Mouse (Mus musculus): Measurements from ENCODE around the gene Olig1. TPM values are rescaled to one million over a fixed set of nuclear protein-coding genes. Genes with fewer than 3 reads are reported as not detected.

The Olig1 gene
- polyA plus RNA-seq, 1 experiment from 2014 or later, result 79.2 TPM

DNA sequence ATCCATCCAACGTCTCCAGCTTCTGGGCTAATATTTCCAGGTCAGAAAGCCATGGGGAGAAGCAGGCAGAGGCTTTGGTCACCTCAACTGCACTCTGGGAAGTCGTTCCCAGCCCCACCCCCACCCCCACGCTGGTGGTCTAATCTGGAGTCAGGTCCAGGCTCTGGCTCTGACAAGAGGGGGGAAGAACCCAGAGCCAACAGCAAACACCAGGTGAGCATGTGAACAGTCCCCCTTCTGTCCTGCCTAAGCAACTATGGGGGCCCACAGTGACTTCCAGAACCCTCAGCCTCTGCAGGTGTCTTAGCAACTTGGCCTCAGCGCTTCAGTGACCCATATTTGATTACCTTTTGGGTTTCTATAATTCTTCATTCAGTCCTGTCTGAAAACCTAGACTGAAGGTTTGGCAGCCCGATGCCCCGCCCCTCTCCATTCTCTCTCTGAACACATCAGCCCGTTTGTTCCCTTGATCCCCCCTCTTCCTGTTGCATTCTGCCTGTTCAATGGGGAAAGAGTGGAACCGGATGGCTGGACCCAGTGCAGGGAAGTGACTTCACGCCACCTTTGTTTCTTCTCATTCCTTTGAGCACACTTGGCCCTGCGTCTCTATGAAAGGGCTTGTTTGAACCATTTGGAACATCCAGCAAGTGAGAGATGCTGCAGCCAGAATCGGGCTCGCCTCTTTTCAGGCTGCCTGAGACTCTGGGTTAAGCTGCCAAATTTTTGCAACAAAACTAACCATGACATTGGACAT lies 6.9 kb upstream of the Olig1 start:
- Histone ChIP-seq H3K36me3 (replicated peaks) (no peaks in the 10 kb centered on the region), H3K27ac (0 out of 2 replicates have a peak overlapping the region, but pooled peaks have one; percentile 7)

DNA sequence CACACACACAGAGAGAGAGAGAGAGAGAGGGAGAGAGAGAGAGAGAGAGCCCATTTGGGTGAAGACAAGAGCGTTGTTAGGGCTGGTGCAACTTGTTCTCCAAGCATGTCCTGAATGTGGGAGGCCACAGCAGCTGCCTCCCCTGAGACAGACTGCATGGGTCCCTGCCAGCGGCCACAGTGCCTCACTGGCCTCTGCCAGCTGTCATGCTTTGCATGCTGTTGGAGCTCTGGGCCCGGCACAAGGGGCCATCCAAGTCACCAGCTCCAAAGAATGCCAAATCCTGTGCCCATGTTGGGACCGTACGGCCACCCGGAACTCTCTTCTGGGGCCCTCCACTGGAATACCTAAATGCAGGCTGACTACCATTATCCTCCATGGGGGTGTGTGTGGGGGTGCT lies 3.6 kb upstream of the Olig1 start:
- Histone ChIP-seq H3K4me1 (peaks cover 22% of the 10 kb centered on the region), H3K27me3 (replicated peaks) (peaks cover 58% of the 10 kb centered on the region), H3K4me3 (no peak overlapping the region), H3K4me2 (no peak overlapping the region), H3K36me3 (replicated peaks) (no peaks in the 10 kb centered on the region), H3K27ac (no peak overlapping the region), H3K9ac (no peak overlapping the region), H3K9me3 (no peaks in the 10 kb centered on the region)
- no peak; the same call in 1 of the 2 replicates for ATAC-seq (replicated peaks)
- whole genome bisulfite sequencing, result 71% methylated on average over 6 of the region's 6 CpGs

More for the DNA sequence above, 6.9 kb upstream of the Olig1 start:
- Histone ChIP-seq H3K4me1 (no peaks in the 10 kb centered on the region), H3K4me3 (no peak overlapping the region), H3K27me3 (replicated peaks) (peaks cover 39% of the 10 kb centered on the region), H3K4me2 (no peak overlapping the region), H3K9ac (no peak overlapping the region), H3K9me3 (no peaks in the 10 kb centered on the region)
- 21% methylated on average over 12 of the region's 12 CpGs for WGBS
- ATAC-seq (replicated peaks), result peak; percentile 74

DNA sequence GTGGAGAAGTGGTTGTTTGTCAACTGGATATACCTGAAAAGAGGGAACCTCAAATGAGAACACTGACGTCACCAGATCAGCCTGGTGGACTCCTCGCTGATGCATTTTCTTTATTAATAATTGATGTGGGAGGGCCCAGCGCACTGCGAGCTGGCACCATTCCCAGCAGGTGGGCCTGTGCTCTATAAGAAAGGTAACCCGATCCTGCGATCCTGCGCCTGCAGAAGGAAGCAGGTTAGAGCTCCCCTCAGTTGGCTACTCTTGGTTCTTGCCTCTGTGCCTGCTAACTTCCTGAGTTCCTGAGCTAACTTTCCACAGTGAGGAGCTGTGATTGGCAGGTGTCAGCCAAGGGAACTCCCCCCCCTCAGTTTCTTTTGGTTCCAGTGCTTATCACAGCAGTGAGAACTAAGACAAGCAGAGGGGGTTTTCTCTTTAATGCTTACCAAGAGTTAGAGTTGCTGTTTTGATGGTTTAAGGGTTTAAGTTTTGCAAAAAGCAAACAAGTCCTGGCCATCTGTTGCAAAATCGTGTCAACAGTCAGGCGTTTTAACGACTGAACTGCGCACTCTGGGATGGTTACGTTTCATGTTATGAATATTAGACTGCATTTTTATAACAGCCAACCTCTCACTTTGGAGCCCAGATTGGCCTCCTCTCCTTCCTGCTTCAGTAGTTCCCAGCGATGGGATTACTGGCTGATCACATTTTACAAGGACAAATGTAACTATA lies 684 bp upstream of the Olig1 start:
- WGBS, result 7% methylated on average over 13 of the region's 13 CpGs
- Histone ChIP-seq H3K27me3 (replicated peaks) (peaks cover 86% of the 10 kb centered on the region), H3K9me3 (no peaks in the 10 kb centered on the region), H3K36me3 (replicated peaks) (no peaks in the 10 kb centered on the region), H3K27ac (no peak overlapping the region), H3K4me3 (peak overlapping the region; percentile 54), H3K4me2 (peak overlapping the region; percentile 95), H3K4me1 (peaks cover 28% of the 10 kb centered on the region), H3K9ac (no peak overlapping the region)
- ATAC-seq (replicated peaks), result no peak

DNA sequence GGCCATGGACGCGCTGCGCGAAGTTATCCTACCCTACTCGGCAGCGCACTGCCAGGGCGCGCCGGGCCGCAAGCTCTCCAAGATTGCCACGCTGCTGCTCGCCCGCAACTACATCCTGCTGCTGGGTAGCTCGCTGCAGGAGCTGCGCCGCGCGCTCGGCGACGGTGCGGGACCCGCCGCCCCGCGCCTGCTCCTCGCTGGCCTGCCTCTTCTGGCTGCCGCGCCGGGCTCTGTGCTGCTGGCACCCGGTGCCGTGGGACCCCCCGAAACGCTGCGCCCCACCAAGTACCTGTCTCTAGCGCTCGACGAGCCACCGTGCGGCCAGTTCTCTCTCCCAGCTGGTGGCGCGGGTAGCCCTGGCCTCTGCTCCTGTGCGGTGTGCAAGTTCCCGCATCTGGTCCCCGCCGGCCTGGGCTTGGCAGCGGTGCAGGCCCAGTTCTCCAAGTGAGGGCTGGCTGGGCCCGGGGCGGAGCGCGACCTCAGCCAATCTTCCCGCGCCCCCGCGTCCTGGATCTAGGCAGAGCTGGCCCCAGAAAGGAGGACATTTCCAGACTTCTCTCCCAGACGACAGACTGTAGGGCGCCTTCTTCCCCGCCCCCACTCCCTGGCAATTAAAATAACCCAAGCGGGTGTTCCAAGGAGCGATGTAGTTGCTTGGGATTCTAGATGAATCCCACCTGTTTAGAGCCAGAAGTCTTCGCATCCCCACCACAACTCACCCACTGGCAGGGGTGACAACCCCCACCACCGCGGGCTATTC lies 820 bp downstream of the Olig1 start:
- Histone ChIP-seq H3K27me3 (replicated peaks) (peaks cover 96% of the 10 kb centered on the region), H3K4me2 (peak overlapping the region; percentile 95), H3K4me3 (peak overlapping the region; percentile 54), H3K36me3 (replicated peaks) (no peaks in the 10 kb centered on the region), H3K4me1 (peaks cover 28% of the 10 kb centered on the region), H3K9ac (peak overlapping the region; percentile 35), H3K9me3 (no peaks in the 10 kb centered on the region), H3K27ac (no peak overlapping the region)
- peak; percentile 38 for ATAC-seq (replicated peaks)
- under 1% methylated on average over 63 of the region's 63 CpGs for WGBS

DNA sequence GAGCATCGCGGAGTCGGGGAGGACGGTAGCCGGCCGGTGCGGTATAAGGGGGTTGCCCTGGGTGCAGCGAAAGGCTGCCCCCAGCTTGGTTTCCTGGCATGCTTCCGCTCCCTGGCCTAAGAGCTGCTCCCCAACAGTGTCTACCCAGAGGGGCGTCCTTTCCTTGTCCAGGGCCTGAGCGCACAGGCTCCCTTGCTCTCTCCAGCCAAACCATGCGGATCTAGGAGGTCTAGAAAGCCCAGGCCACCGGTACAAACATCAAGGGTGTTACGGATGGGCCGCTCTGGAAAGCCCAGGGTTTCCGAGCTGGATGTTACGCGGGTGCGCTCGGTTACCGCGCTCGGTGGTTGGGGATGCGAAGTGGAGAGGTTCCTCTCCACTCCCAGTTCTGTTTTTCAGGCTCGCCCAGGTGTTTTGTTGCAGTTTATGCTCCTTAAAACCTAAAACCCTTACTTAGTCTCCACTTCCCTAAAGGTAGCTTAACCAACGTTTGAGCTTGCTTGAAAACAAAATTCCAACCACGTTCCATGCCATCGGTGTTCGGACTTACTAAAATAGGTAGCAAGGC lies 1.5 kb downstream of the Olig1 start:
- H3K27ac ChIP-seq, result no peak overlapping the region
- no peak overlapping the region for H3K9ac ChIP-seq
- H3K9me3 ChIP-seq, result no peaks in the 10 kb centered on the region
- peak overlapping the region; percentile 54 for H3K4me3 ChIP-seq
- WGBS, result under 1% methylated on average over 29 of the region's 29 CpGs
- peaks cover 96% of the 10 kb centered on the region for H3K27me3 ChIP-seq (replicated peaks)
- peaks cover 28% of the 10 kb centered on the region for H3K4me1 ChIP-seq
- peak overlapping the region; percentile 95 for H3K4me2 ChIP-seq
- ATAC-seq (replicated peaks), result no peak
- no peaks in the 10 kb centered on the region for H3K36me3 ChIP-seq (replicated peaks)

DNA sequence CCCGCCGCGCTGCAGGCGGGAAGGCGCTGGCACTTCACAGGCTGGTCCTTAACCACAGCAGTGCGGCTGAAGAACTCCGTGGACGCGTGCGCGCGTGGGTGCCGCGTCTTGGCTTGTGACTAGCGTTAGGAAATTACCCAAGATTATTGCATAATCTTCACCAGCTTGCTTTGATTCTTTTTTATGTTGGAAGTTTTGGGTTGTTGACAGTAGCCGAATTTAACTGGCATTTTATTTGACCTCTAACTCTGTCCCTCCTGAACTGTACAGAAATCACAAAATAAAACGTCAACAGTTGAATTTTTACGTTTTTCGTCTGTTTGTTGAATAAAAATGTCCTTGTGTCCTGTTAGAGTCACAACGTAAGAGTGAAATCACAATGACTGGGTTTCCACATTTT lies 2.1 kb downstream of the Olig1 start:
- Histone ChIP-seq H3K4me2 (no peak overlapping the region), H3K4me3 (peak overlapping the region; percentile 54), H3K36me3 (replicated peaks) (no peaks in the 10 kb centered on the region), H3K27me3 (replicated peaks) (peaks cover 95% of the 10 kb centered on the region), H3K9me3 (no peaks in the 10 kb centered on the region), H3K4me1 (peaks cover 28% of the 10 kb centered on the region), H3K9ac (no peak overlapping the region), H3K27ac (no peak overlapping the region)
- ATAC-seq (replicated peaks), result no peak
- 2% methylated on average over 20 of the region's 20 CpGs for WGBS

DNA sequence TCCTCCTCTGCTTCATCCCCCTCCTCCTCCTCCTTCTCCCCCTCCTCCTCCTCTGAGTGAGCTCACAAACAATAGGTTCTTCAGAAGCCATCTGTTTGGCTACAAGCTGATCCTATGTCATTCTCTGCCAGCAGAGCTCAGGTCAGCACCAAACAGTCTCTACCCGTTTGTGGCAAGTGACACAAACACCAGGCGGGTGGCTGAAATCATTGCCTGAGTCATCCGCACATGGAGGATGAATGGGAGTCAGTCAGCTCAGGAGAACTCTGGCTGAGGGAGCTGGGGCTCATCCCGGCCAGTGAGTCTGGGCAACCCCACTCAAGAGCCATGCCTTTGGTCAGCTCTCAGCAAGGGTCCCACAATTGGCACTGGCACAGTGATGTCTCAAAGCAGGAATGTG lies 10.9 kb downstream of the Olig1 start:
- H3K9me3 ChIP-seq, result no peaks in the 10 kb centered on the region
- 59% methylated on average over 4 of the region's 4 CpGs for WGBS
- no peak for ATAC-seq (replicated peaks)

DNA sequence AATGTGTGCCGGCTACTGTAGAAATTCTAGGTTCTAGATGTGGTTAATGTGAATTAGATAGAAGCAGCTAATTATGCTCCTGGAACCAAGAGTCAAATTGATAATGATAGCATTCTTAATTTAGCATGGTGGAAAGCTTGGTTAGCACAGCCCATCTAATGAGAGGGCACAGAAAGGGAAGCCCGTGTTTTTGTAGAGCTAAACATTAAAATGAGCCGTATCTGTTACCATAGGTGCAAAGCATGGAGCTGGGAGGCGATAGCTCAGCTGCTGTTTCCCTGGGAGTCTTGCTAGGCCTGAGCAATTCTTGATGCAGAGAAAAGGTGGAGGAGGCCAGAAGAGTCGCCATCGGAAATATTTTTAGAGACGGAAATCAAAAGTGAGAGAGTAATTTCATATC lies 22.5 kb downstream of the Olig1 start:
- Histone ChIP-seq H3K4me1 (peaks cover 8% of the 10 kb centered on the region; the same call in 1 of the 2 replicates), H3K27me3 (replicated peaks) (peaks cover 20% of the 10 kb centered on the region), H3K9me3 (no peaks in the 10 kb centered on the region), H3K27ac (no peak overlapping the region), H3K9ac (no peak overlapping the region), H3K36me3 (replicated peaks) (no peaks in the 10 kb centered on the region), H3K4me2 (no peak overlapping the region), H3K4me3 (no peak overlapping the region)
- ATAC-seq (replicated peaks), result no peak
- WGBS, result 52% methylated on average over 7 of the region's 7 CpGs

More for the DNA sequence above, 10.9 kb downstream of the Olig1 start:
- Histone ChIP-seq H3K4me1 (no peaks in the 10 kb centered on the region), H3K4me3 (no peak overlapping the region), H3K9ac (no peak overlapping the region), H3K36me3 (replicated peaks) (no peaks in the 10 kb centered on the region), H3K4me2 (no peak overlapping the region), H3K27ac (no peak overlapping the region), H3K27me3 (replicated peaks) (peaks cover 28% of the 10 kb centered on the region)

DNA sequence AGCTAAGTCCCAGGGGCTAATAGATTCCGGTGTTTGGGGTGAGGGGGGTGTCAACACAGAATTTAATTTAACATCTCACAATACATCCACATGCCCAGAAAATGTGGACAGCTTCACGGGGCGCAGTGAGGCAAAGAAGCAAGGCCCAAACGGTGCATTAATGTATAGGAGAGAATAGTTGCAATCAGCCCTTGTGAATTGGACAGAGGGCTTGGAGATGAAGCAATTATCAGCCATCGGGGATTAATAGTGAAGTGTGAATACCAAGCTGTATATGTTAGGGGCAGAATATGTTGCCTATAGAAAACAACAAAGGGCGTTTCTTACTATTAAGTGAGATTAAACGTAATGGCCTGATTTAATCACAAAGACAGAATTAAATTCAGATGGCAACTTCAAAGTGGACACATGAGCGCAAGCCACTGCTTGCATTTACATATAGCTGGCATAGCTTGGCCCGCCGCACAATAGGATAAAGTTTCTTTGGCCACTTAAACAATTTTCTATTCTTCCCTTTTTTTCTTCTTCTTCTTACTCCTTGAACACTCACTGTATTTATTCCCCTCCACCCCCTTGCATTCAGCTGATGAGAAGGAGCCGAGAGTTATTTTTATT lies 23.3 kb downstream of the Olig1 start:
- WGBS, result 30% methylated on average over 11 of the region's 11 CpGs
- Histone ChIP-seq H3K9ac (no peak overlapping the region), H3K36me3 (replicated peaks) (no peaks in the 10 kb centered on the region), H3K27ac (no peak overlapping the region), H3K27me3 (replicated peaks) (peaks cover 25% of the 10 kb centered on the region), H3K4me1 (peaks cover 8% of the 10 kb centered on the region; the same call in 1 of the 2 replicates), H3K4me3 (no peak overlapping the region), H3K4me2 (no peak overlapping the region), H3K9me3 (no peaks in the 10 kb centered on the region)
- no peak for ATAC-seq (replicated peaks)

DNA sequence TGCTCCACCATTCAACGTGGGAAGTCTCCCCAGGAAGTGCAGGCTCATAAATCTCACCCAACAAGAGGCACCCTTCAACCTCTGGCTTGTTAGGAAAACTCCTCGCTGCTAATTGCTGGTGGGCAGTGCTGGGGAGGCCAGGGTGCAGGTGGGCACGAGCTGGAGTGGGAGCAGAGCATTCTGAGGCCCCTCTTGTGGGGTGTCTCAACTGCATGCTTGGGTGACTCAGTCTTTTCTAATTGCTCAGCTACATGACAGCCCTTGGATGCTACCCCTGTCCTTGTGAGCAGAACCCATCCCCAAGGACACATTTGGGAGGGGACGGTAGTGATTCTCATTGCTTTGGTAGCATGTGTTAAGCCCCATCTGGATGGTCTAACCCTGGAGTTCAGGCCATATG lies 28.2 kb downstream of the Olig1 start:
- WGBS, result 47% methylated on average over 4 of the region's 4 CpGs

DNA sequence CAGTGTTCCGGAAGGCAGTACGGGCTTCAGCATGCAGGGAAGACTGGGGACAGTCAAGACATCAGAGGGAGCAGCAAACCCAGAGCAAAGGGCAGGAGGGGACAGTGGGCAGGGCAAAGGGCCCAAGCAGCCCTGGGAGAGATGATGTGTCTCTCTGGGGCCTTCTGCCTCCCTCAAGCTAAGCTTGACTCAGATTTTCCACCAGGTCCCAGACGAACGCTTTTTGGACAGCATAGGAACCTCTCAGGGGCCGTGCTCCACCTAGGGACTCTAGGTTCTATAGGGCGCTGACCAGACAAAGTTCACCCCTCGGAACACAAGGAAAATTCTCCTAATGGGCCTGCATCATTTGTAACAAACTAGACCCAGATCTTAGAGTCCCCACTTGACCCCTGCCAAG lies 29.8 kb downstream of the Olig1 start:
- Histone ChIP-seq H3K4me1 (peaks cover 17% of the 10 kb centered on the region), H3K4me3 (no peak overlapping the region), H3K9ac (no peak overlapping the region), H3K27ac (no peak overlapping the region), H3K9me3 (no peaks in the 10 kb centered on the region), H3K36me3 (replicated peaks) (no peaks in the 10 kb centered on the region), H3K27me3 (replicated peaks) (peaks cover 69% of the 10 kb centered on the region), H3K4me2 (no peak overlapping the region)
- ATAC-seq (replicated peaks), result no peak
- WGBS, result 91% methylated on average over 7 of the region's 7 CpGs

More for the DNA sequence above, 28.2 kb downstream of the Olig1 start:
- ATAC-seq (replicated peaks), result no peak
- Histone ChIP-seq H3K4me1 (peaks cover 9% of the 10 kb centered on the region; the same call in 1 of the 2 replicates), H3K4me3 (no peak overlapping the region), H3K27me3 (replicated peaks) (peaks cover 53% of the 10 kb centered on the region), H3K27ac (no peak overlapping the region), H3K9me3 (no peaks in the 10 kb centered on the region), H3K4me2 (no peak overlapping the region), H3K36me3 (replicated peaks) (no peaks in the 10 kb centered on the region), H3K9ac (no peak overlapping the region)

All from midbrain, embryonic 15.5 days (tissue).